Mouse (Mus musculus) gastrocnemius, postnatal 4 days (tissue): ENCODE results near the gene Stxbp2. TPM values are rescaled to one million over a fixed set of nuclear protein-coding genes. Genes with fewer than 3 reads are reported as not detected.

Source experiments
- DNase-seq, 2 experiments: peaks; one replicate each; pipeline ENCODE4 v3.0.0; 2021 to 2022; ENCODE audit warnings: low spot score in 2 of 2, mixed read lengths in 2 of 2
- total RNA-seq, 2 experiments: library from RNA; stranded (reverse); gene quantifications; 2 replicates each; pipeline ENCODE4 v1.2.3; 2021

Gene Stxbp2
- total RNA-seq, 2 experiments from 2014 or later = 3.1 to 7.2 TPM

GRCm38 (mm10) chr8:3628014-3628413 lies 2.7 kb upstream of the Stxbp2 start:
- no peak for DNase-seq

GRCm38 (mm10) chr8:3631478-3631875 lies 722 bp downstream of the Stxbp2 start:
- DNase-seq = no peak

GRCm38 (mm10) chr8:3645804-3646203 lies 15.0 kb downstream of the Stxbp2 start:
- DNase-seq = peak in 1 of 2 experiments; percentile 34

GRCm38 (mm10) chr8:3646824-3647531 lies 16.2 kb downstream of the Stxbp2 start:
- no peak for DNase-seq

GRCm38 (mm10) chr8:3647561-3647960 lies 16.8 kb downstream of the Stxbp2 start:
- DNase-seq = no peak

GRCm38 (mm10) chr8:3648268-3648667 lies 17.5 kb downstream of the Stxbp2 start:
- no peak for DNase-seq

- DNase-seq = no peak
Observed at GRCm38 (mm10) chr8:3648990-3649389, 18.2 kb downstream of the Stxbp2 start.

- DNase-seq = no peak
Observed at GRCm38 (mm10) chr8:3652845-3653244, 22.1 kb downstream of the Stxbp2 start.

GRCm38 (mm10) chr8:3654726-3655508 lies 24.2 kb downstream of the Stxbp2 start:
- no peak for DNase-seq

- DNase-seq = no peak
Observed at GRCm38 (mm10) chr8:3655526-3655925, 24.8 kb downstream of the Stxbp2 start, which contains the start of gene Retn. Retn (plus strand) TSS chr8:3655770.

GRCm38 (mm10) chr8:3656725-3657381 lies 26.1 kb downstream of the Stxbp2 start:
- DNase-seq = no peak

GRCm38 (mm10) chr8:3660889-3661288 lies 30.1 kb downstream of the Stxbp2 start:
- no peak for DNase-seq

GRCm38 (mm10) chr8:3664405-3664804 lies 33.6 kb downstream of the Stxbp2 start:
- no peak for DNase-seq

GRCm38 (mm10) chr8:3665507-3665906 lies 34.8 kb downstream of the Stxbp2 start, which contains the start of gene Mcemp1:
Mcemp1 (plus strand) TSS chr8:3665754.
- DNase-seq = no peak

GRCm38 (mm10) chr8:3670388-3670787 lies 39.6 kb downstream of the Stxbp2 start:
- no peak for DNase-seq

- peak; percentile 65 to 76 for DNase-seq
Observed at GRCm38 (mm10) chr8:3671980-3672491, 41.3 kb downstream of the Stxbp2 start, which contains the start of gene Fcor. Fcor (minus strand) TSS chr8:3672362.

- no peak for DNase-seq
Observed at GRCm38 (mm10) chr8:3674671-3675070, 43.9 kb downstream of the Stxbp2 start.

- DNase-seq = peak; percentile 89 to 92
Observed at GRCm38 (mm10) chr8:3676131-3676992, 45.6 kb downstream of the Stxbp2 start, which contains the start of gene Trappc5. Trappc5 (plus strand) TSS chr8:3676299.

- DNase-seq = no peak
Observed at GRCm38 (mm10) chr8:3676993-3677579, 46.3 kb downstream of the Stxbp2 start.

GRCm38 (mm10) chr8:3678831-3679230 lies 48.1 kb downstream of the Stxbp2 start:
- DNase-seq = no peak
